Mouse (Mus musculus) testis, adult 2 months (tissue): ENCODE measurements at regions not wholly inside any gene's neighbourhood (a gene's known extent, or its start where the extent isn't known, plus 50 kb on each side); places are given as distances from the start of the nearest gene placed in this dataset.

ENCODE experiments used
- CTCF ChIP-seq: fragments of 200-500 bp; IDR thresholded peaks from 2 replicates; pipeline ENCODE4 v1.5.1; 2012; ENCODE audit warnings: low read depth, mild to moderate bottlenecking, inconsistent platforms, low read length, moderate library complexity; ENCODE audit not compliant: control insufficient read depth, insufficient read depth, insufficient replicate concordance
- POLR2A ChIP-seq: fragments of 200-500 bp; IDR thresholded peaks from 2 replicates; pipeline ENCODE4 v1.6.1; 2012; ENCODE audit warnings: low read depth, mild to moderate bottlenecking, inconsistent platforms, low read length, moderate library complexity; ENCODE audit not compliant: control insufficient read depth

- no peak for TF ChIP-seq POLR2A
- TF ChIP-seq CTCF = no peak
Observed at GRCm38 (mm10) chr9:120663181-120663580, 91.9 kb downstream of the Rpl14 start.
